In genomic region chr10:23088764-23089163, GRCm38 (mm10) we compare ENCODE assay signal across 19 mouse cellular contexts.
DNase-seq lines count a peak whose midpoint lies in the region; ATAC-seq and TF ChIP-seq lines count a peak whose summit lies in the region.
"Had no signal": no experiment of that assay in that cellular context is flagged by ENCODE, and none has a peak within 500 bp of the region (broad histone marks: within the 10 kb centered on the region; RNA-seq: fewer than 3 reads in every experiment).

No protein-coding gene starts in this region.

- no peak overlapping the region for H3K4me3 ChIP-seq in limb, embryonic 14.5 days (replicated peaks; ENCODE audit: low read length)
- no peak overlapping the region for H3K4me3 ChIP-seq in limb, embryonic 10.5 days
- no peak overlapping the region for H3K4me3 ChIP-seq in lung, embryonic 15.5 days
- H3K4me3 ChIP-seq: embryonic facial prominence, embryonic 15.5 days; hindbrain, embryonic 12.5 days; hindbrain, embryonic 15.5 days had no signal

- H3K4me1 ChIP-seq in limb, embryonic 14.5 days (ENCODE audit: control insufficient read depth, insufficient read depth, low read length): 0 out of 2 replicates have a peak, but pooled peaks cover 3% of the 10 kb centered on the region
- 0 out of 2 replicates have a peak, but pooled peaks cover 5% of the 10 kb centered on the region for H3K4me1 ChIP-seq in limb, embryonic 10.5 days
- peaks cover 29% of the 10 kb centered on the region for H3K4me1 ChIP-seq in lung, embryonic 15.5 days
- H3K4me1 ChIP-seq: hindbrain, embryonic 12.5 days; hindbrain, embryonic 15.5 days had no signal

- ATAC-seq in limb, embryonic 14.5 days (ENCODE audit: low FRiP score, low read depth): no peak
- ATAC-seq in lung, embryonic 15.5 days (ENCODE audit: borderline replicate concordance, extremely low read depth, low FRiP score, low TSS enrichment): peak; percentile 58
- ATAC-seq: activated CD4-positive, CD25-positive, alpha-beta regulatory T cell, adult 4 months; forebrain, embryonic 14.5 days; forebrain, postnatal 0 days had no signal

- WGBS in limb, embryonic 14.5 days: 17% methylated on average over 3 of the region's 3 CpGs
- 32% methylated on average over 3 of the region's 3 CpGs for WGBS in limb, embryonic 10.5 days
- 16% methylated on average over 3 of the region's 3 CpGs for WGBS in lung, embryonic 15.5 days

- no peaks in the 10 kb centered on the region for H3K9me3 ChIP-seq in limb, embryonic 14.5 days (ENCODE audit: control insufficient read depth, low read length)
- H3K9me3 ChIP-seq in limb, embryonic 10.5 days (replicated peaks): no peaks in the 10 kb centered on the region
- H3K9me3 ChIP-seq in lung, embryonic 15.5 days: no peaks in the 10 kb centered on the region
- H3K9me3 ChIP-seq: embryonic facial prominence, embryonic 15.5 days; hindbrain, embryonic 12.5 days; hindbrain, embryonic 15.5 days had no signal

- H3K36me3 ChIP-seq in limb, embryonic 14.5 days (ENCODE audit: control insufficient read depth, insufficient read depth, low read length): no peaks in the 10 kb centered on the region
- H3K36me3 ChIP-seq in limb, embryonic 10.5 days: no peaks in the 10 kb centered on the region
- H3K36me3 ChIP-seq in lung, embryonic 15.5 days: no peaks in the 10 kb centered on the region
- H3K36me3 ChIP-seq: embryonic facial prominence, embryonic 15.5 days; hindbrain, embryonic 12.5 days; hindbrain, embryonic 15.5 days had no signal

- no peak overlapping the region for H3K4me2 ChIP-seq in limb, embryonic 14.5 days (replicated peaks; ENCODE audit: low read depth, low read length, severe bottlenecking)
- no peak overlapping the region for H3K4me2 ChIP-seq in lung, embryonic 15.5 days
- H3K4me2 ChIP-seq: embryonic facial prominence, embryonic 15.5 days; heart, embryonic 11.5 days; hindbrain, embryonic 12.5 days; hindbrain, embryonic 15.5 days had no signal

- H3K9ac ChIP-seq in limb, embryonic 14.5 days (ENCODE audit: low read depth, low read length, severe bottlenecking): no peak overlapping the region
- no peak overlapping the region for H3K9ac ChIP-seq in lung, embryonic 15.5 days
- H3K9ac ChIP-seq: embryonic facial prominence, embryonic 15.5 days; forebrain, postnatal 0 days; hindbrain, embryonic 12.5 days; hindbrain, embryonic 15.5 days had no signal

- peak; percentile 17 for DNase-seq in embryo, embryonic 11 days
- no peak for DNase-seq in embryo, embryonic 9.5 days (ENCODE audit: extremely low spot score)
- DNase-seq in limb, embryonic 14.5 days (ENCODE audit: low spot score): peak; percentile 12
- DNase-seq in limb, embryonic 10.5 days (ENCODE audit: low spot score): no peak
- DNase-seq in lung, postnatal 10 days: no peak
- DNase-seq in cerebellum, adult 8-10 months: no peak
- DNase-seq: adrenal gland, adult 8-10 months; adrenal gland, postnatal 25 days; cerebellum, adult 11-12 months; cerebellum, adult 9-10 months; cerebellum, postnatal 14 days; forebrain, postnatal 0 days had no signal

- no peak for TF ChIP-seq POLR2A in limb, embryonic 14.5 days (IDR thresholded peaks at IDR 0.05; ENCODE audit: borderline replicate concordance, extremely low read depth, insufficient read depth, insufficient read length)

- H3K27ac ChIP-seq in limb, embryonic 14.5 days (replicated peaks; ENCODE audit: low read depth, low read length): no peak overlapping the region
- no peak overlapping the region for H3K27ac ChIP-seq in limb, embryonic 10.5 days
- H3K27ac ChIP-seq in lung, embryonic 15.5 days: no peak overlapping the region
- H3K27ac ChIP-seq: embryonic facial prominence, embryonic 15.5 days; hindbrain, embryonic 12.5 days; hindbrain, embryonic 15.5 days had no signal

- H3K27me3 ChIP-seq in limb, embryonic 14.5 days (ENCODE audit: control insufficient read depth, insufficient read depth, low read length): no peaks in the 10 kb centered on the region
- no peaks in the 10 kb centered on the region for H3K27me3 ChIP-seq in limb, embryonic 10.5 days (ENCODE audit: low read depth, poor library complexity, severe bottlenecking)
- H3K27me3 ChIP-seq in lung, embryonic 15.5 days: no peaks in the 10 kb centered on the region
- H3K27me3 ChIP-seq: embryonic facial prominence, embryonic 15.5 days; hindbrain, embryonic 12.5 days; hindbrain, embryonic 15.5 days had no signal

Comparison
In these comparisons a context has a peak if more than half of its experiments do, and no peak if none do; other contexts are left out.
1. DNase-seq: peak in embryo, embryonic 11 days (single experiment) and limb, embryonic 14.5 days (single experiment); none in embryo, embryonic 9.5 days (single experiment), limb, embryonic 10.5 days (single experiment), lung, postnatal 10 days (single experiment) and cerebellum, adult 8-10 months (single experiment).